Mouse (Mus musculus): ENCODE measurements at regions not wholly inside any gene's neighbourhood (a gene's known extent, or its start where the extent isn't known, plus 50 kb on each side); places are given as distances from the start of the nearest gene placed in this dataset.

GRCm38 (mm10) chr2:28349911-28350310 is 96.7 kb upstream of the Ppp1r26 start:
- DNase-seq (ENCODE audit: low spot score in 2 of 2), result no peak

- DNase-seq (ENCODE audit: low spot score in 2 of 2), result peak in 1 of 2 experiments; percentile 36
These were observed 95.2 kb upstream of the Ppp1r26 start for GRCm38 (mm10) chr2:28351445-28351844.

GRCm38 (mm10) chr2:28352903-28353302 is 93.7 kb upstream of the Ppp1r26 start:
- DNase-seq (ENCODE audit: low spot score in 2 of 2), result no peak

GRCm38 (mm10) chr2:28362199-28362598 is 84.4 kb upstream of the Ppp1r26 start:
- DNase-seq (ENCODE audit: low spot score in 2 of 2), result no peak

GRCm38 (mm10) chr2:28364623-28365022 is 82.0 kb upstream of the Ppp1r26 start:
- no peak for DNase-seq (ENCODE audit: low spot score in 2 of 2)

GRCm38 (mm10) chr2:28365756-28366155 is 80.8 kb upstream of the Ppp1r26 start:
- DNase-seq (ENCODE audit: low spot score in 2 of 2), result no peak

- DNase-seq (ENCODE audit: low spot score in 2 of 2), result peak in 1 of 2 experiments; percentile 48
These were observed 71.8 kb upstream of the Ppp1r26 start for GRCm38 (mm10) chr2:28374838-28375237.

- DNase-seq (ENCODE audit: low spot score in 2 of 2), result peak in 1 of 2 experiments; percentile 53
These were observed 68.4 kb upstream of the Ppp1r26 start for GRCm38 (mm10) chr2:28377948-28378822.

- no peak for DNase-seq (ENCODE audit: low spot score in 2 of 2)
These were observed 64.4 kb upstream of the Ppp1r26 start for GRCm38 (mm10) chr2:28382051-28382802.

GRCm38 (mm10) chr2:28384875-28385274 is 61.7 kb upstream of the Ppp1r26 start:
- DNase-seq (ENCODE audit: low spot score in 2 of 2), result no peak

- no peak for DNase-seq (ENCODE audit: low spot score in 2 of 2)
These were observed 59.8 kb upstream of the Ppp1r26 start for GRCm38 (mm10) chr2:28386784-28387183.

GRCm38 (mm10) chr2:28387422-28387836 is 59.2 kb upstream of the Ppp1r26 start:
- DNase-seq (ENCODE audit: low spot score in 2 of 2), result peak; percentile 58 to 90

GRCm38 (mm10) chr2:28387926-28388325 is 58.7 kb upstream of the Ppp1r26 start:
- DNase-seq (ENCODE audit: low spot score in 2 of 2), result no peak

- no peak for DNase-seq (ENCODE audit: low spot score in 2 of 2)
These were observed 56.9 kb upstream of the Ppp1r26 start for GRCm38 (mm10) chr2:28389703-28390102.

GRCm38 (mm10) chr2:28395391-28395790 is 51.2 kb upstream of the Ppp1r26 start:
- no peak for DNase-seq (ENCODE audit: low spot score in 2 of 2)

All from left cerebral cortex, adult 9 months (tissue).